Mouse (Mus musculus) thymus, adult 18-20 months (tissue): ENCODE results near the gene Kif5c.

ENCODE experiments used
- DNase-seq, 2 experiments: peaks; one replicate each; pipeline ENCODE4 v3.0.0; 2022; ENCODE audit warnings: mixed read lengths in 2 of 2

Gene Kif5c

DNA sequence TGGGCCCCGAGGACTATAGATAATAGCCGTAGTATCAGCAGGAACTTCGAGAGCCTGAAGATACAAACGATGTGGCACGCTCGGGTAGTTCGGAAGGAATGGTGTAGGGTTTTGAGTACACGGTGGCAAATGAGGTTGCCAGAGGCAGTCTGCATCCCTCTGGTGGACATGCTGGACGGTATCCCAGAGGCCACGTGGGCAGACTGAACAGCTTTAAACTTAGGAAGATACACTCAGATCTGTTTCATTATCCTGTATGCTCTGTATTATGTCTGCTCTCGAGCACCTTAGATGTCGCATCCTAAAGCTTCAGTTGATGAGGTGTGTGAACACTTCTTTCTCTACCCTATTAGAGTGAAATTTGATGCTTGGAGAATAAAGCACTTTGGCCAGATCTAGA, 56.9 kb downstream of the Kif5c start:
- no peak for DNase-seq

DNA sequence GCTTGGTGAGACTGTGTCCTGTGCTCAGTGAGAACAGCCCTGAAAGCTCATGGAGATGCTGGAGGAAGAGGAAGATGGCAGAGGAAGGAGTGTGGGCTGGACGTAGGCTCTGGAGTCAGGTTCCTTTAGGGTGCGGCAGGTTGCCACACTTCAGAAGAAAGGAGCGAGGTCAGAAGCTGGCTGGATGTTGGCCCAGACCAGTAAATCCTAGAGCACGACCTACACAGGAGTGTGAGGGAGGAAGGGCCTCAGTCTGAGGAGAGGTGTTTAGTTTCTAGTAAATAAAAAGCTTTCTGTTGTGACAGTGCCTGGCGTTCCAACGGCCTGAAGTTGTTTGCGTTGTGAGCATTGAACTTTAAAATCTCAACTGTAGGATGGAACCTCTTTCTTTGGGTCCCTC, 59.3 kb downstream of the Kif5c start:
- no peak for DNase-seq

DNA sequence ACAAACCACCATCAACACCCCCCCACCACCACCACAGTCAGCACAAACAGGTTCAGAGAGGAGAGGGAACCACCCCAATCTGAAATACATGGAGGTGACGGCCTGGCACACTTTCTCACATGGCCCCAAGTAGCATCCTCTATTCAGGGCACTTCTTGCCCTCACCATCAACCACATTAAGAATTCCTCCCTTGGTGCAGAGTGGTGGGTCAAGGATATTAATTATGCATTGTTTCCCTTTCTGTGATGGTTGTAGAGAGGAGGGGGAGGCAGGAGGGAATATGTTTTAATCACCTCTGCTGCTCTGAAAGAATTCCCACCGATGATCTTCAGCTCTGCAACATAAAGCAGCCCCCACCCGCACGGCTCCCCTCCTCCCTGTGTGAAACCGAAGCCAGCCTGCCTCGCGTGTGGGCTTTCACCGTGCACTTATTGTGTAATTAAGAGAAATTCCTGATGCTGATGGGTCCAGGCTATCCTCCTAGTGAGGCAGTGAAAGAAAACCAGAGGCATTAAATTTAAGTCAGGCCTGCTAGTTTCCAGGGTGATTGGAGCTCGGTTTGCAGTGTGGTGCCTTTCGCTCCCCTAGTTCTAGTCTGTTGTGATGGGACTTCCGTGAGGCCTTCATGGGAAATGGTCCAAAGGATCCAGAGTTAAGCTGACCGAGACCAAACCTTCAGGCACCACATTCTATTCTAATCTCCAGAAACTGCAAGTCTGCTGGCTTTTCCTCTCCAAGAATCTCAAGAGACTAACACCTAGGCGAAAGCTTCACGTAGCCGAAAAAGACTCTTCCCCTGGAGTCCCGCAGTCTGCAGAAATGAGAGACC, 60.3 kb downstream of the Kif5c start:
- no peak for DNase-seq

- no peak for DNase-seq
Measured at GRCm38 (mm10) chr2:49682754-49683153, 63.7 kb downstream of the Kif5c start.

DNA sequence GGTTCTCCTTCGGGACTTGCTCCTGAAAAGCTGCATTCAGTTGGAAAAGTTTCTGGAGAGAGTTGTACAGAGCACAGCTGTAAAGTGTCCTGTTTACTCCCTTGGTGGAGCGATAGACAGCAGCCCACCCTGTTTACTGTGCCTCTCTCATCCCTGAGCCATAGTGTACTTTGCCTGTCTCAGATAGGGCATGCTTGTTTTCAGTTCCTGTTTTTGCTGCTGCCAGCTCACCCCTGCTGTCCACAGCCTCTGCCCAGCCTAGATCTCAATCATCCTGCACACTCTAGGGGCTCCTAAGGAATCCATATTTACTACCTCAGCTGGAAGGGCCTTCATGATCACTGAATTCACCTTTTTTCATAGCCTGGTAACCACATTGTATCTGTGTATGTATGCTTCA, 65.7 kb downstream of the Kif5c start:
- DNase-seq, result no peak

DNA sequence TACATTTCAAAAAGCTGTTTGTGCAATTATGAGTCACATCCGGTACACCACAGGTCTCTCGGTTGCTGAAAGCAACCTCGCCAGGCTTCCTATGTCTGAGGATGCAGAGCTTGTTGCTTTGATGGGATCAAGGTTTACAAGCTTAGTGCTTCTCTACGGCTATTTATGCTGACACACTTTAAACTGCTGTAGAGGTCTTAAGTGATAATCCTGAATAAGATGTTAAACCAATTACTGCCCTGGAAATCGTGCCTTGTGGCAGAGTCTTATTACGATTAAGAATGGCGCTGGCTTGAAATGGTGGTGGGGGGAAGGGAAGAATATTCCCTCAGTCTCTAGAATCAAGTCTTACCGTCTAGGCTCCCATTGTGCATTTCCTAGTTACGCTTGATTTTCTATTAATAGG, 71.3 kb downstream of the Kif5c start:
- no peak for DNase-seq

GRCm38 (mm10) chr2:49691441-49691840, 72.3 kb downstream of the Kif5c start:
- no peak for DNase-seq

- DNase-seq, result no peak
Measured at GRCm38 (mm10) chr2:49694727-49695126, 75.6 kb downstream of the Kif5c start.

- no peak for DNase-seq
Measured at GRCm38 (mm10) chr2:49695461-49695860, 76.4 kb downstream of the Kif5c start.

GRCm38 (mm10) chr2:49698851-49699250, 79.8 kb downstream of the Kif5c start:
- DNase-seq, result no peak

GRCm38 (mm10) chr2:49700176-49700971, 81.3 kb downstream of the Kif5c start:
- DNase-seq, result no peak

- DNase-seq, result no peak
Measured at GRCm38 (mm10) chr2:49710223-49710622, 91.1 kb downstream of the Kif5c start.

GRCm38 (mm10) chr2:49711693-49712092, 92.6 kb downstream of the Kif5c start:
- DNase-seq, result no peak

DNA sequence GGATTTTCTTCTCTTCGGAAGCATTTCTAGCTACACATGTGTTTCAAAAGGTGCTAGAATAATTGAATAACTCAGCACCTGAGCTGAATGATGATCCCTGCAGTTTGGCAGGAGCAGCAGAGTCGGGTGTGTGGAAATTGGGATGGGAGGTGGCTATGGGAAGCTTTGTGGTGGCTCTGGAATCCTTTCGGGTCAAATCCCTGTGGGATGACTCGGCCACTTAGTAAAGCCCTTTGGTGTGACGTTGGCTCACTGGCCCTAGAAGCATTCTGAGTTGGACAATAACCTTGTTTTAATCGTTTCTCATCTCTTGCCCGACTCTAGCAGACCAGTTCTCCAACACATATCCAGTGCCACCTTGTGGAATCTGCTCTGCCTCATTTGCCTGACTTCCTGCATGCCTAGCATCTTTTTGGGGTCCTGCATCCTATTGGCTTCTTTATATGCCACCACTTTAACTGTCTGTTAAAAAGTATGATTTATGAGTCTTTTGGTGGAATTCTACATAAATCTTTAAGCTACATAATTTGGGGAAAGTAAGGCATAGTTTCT, 93.3 kb downstream of the Kif5c start:
- DNase-seq, result no peak

DNA sequence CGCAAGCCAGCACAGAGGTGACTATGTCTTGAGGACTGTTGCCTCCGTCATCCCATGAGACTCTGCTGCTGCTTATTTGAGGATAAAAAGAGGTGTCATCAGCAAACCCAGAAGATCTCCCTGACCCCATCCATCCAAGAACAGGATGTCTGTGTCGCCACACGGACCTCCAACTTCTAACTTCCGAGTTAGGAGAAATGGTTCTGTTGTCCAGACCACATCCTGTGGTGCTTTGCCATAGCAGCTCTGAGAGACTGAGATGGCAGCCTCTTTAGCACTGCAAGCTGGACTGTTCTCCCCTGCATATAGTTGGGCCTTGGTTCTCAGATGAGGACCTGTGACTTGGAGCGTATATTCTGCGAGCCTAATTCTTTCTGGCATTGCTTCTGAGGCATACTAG, 97.4 kb downstream of the Kif5c start:
- no peak for DNase-seq

DNA sequence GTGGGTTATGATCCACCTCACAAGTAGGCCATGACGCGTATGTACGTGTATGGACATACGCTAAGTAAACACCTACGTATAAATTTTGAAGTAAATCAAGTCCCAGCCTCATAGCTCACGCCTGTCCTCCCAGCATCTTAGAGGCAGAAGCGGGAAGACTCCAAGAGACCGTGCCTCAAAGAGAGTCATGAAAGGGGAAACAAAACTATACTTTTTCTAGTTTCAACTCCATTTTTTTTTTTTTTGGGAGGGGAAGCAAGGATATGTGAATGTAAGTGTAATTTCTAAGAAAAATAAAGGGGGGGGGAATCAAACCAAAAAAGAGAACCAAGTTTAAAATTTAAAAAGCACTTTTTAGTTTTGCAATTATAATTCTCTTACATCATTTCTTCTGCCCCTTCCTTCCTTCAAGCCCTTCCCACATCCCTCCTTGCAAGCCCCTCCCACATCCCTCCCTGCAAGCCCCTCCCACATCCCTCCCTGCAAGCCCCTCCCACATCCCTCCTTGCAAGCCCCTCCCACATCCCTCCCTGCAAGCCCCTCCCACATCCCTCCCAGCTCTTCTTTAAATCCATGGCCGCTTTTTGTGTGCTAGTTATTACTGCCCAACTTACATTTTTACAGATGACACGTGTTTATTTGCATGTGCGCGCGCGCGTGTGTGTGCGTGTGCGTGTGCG, 98.5 kb downstream of the Kif5c start:
- DNase-seq, result no peak

DNA sequence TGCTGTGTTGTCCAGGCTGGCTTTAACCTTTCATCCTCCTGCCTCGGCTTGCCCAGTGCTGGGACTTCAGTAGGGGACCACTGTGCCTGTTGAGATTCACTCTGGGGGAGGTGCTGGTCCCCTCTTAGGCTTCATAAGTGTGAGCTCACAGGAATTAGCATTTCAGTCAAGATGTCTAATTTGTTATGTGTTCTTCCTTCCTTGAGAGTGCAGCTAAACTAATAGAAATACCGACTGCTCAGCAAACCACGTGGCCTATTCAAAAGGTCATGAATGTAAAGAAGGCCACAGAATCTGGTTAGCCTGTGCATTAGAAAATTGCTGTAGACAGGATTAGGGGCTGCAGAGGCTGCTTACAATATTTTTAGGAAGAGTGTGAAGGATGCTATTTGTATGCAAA, 99.4 kb downstream of the Kif5c start:
- no peak for DNase-seq

GRCm38 (mm10) chr2:49718935-49719850, 100.1 kb downstream of the Kif5c start:
- DNase-seq, result no peak

- no peak for DNase-seq
Measured at GRCm38 (mm10) chr2:49719854-49720253, 100.8 kb downstream of the Kif5c start.

- DNase-seq, result no peak
Measured at GRCm38 (mm10) chr2:49720343-49720742, 101.2 kb downstream of the Kif5c start.

- DNase-seq, result no peak
Measured at GRCm38 (mm10) chr2:49722331-49722730, 103.2 kb downstream of the Kif5c start.

DNA sequence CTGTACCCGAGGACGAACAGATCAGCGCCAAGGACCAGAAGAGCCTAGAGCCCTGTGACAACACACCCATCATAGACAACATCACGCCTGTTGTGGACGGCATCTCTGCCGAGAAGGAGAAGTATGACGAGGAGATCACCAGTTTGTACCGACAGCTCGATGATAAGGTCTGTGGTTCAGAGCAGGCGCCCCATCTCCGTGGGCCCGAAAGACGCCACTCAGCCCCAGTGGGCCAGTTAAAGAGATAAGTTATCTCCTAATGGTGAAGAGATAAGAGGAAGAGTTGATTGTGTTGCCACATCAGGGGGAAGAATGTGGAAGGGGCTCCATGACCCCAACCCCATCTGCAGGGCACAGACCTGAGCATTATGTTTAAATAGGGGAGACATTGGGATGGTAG, 103.9 kb downstream of the Kif5c start:
- DNase-seq, result no peak
